Mouse (Mus musculus): Measurements from ENCODE around the gene Notch3. TPM values are rescaled to one million over a fixed set of nuclear protein-coding genes. Genes with fewer than 3 reads are reported as not detected.

Notch3 gene
- polyA plus RNA-seq, 1 experiment from 2014 or later = 21.5 TPM

DNA sequence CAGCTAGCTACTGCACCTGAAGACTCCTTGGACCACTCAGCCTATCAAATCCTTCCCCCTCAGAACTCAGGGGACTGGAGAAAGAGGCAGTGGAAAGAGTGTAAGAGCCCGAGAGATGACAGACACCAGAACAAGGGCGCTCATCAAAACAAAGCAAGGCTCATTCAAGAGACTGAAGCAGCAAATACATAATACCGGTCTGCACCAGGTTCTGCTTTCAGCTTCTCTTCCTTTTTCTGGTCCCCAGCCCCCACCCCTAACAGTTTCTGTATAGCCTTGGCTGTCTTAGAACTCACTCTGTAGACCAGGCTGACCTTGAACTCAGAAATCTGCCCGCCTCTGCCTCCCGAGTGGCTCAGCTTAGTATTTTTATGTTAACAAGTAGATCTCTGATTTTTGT is 26.4 kb upstream of the Notch3 start:
- no peak overlapping the region for H3K4me2 ChIP-seq
- H3K27me3 ChIP-seq = peaks cover 27% of the 10 kb centered on the region
- WGBS = 81% methylated on average over 5 of the region's 5 CpGs
- H3K9ac ChIP-seq (replicated peaks) = no peak overlapping the region
- no peak overlapping the region for H3K27ac ChIP-seq
- H3K4me3 ChIP-seq (replicated peaks) = no peak overlapping the region
- H3K9me3 ChIP-seq = no peaks in the 10 kb centered on the region
- no peak for ATAC-seq (ENCODE audit: insufficient number of reproducible peaks, insufficient read depth, low FRiP score, low TSS enrichment, low read depth)
- H3K36me3 ChIP-seq = peaks cover 36% of the 10 kb centered on the region
- H3K4me1 ChIP-seq (replicated peaks) = peaks cover 15% of the 10 kb centered on the region

DNA sequence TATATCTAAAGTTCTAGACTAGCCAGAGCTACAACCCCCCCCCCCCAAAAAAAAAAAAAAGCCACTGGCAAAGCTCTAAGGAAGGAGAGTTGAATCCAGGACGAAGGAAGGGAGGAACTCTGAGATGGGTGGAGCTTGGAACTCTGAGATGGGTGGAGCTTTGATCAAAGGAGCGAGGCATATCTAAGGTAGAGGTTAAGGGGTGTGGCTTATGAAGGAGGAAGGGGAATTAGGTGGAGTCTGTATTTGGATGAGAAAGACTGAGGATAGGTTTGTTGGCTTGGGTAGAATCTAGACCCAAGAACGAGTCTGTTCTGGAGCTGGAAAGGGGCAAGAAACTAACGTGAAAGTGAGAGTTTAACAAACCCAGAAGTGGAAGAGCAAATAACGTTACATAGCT is 23.2 kb upstream of the Notch3 start:
- WGBS = 14% methylated on average over 5 of the region's 5 CpGs
- H3K4me1 ChIP-seq (replicated peaks) = peaks cover 15% of the 10 kb centered on the region
- H3K4me2 ChIP-seq = peak overlapping the region; percentile 83
- no peaks in the 10 kb centered on the region for H3K9me3 ChIP-seq
- H3K36me3 ChIP-seq = peaks cover 6% of the 10 kb centered on the region; the same call in 1 of the 2 replicates
- H3K9ac ChIP-seq (replicated peaks) = no peak overlapping the region
- ATAC-seq (ENCODE audit: insufficient number of reproducible peaks, insufficient read depth, low FRiP score, low TSS enrichment, low read depth) = no peak
- H3K27ac ChIP-seq = no peak overlapping the region
- no peak overlapping the region; the same call in 1 of the 2 replicates for H3K4me3 ChIP-seq (replicated peaks)
- H3K27me3 ChIP-seq = peaks cover 28% of the 10 kb centered on the region

DNA sequence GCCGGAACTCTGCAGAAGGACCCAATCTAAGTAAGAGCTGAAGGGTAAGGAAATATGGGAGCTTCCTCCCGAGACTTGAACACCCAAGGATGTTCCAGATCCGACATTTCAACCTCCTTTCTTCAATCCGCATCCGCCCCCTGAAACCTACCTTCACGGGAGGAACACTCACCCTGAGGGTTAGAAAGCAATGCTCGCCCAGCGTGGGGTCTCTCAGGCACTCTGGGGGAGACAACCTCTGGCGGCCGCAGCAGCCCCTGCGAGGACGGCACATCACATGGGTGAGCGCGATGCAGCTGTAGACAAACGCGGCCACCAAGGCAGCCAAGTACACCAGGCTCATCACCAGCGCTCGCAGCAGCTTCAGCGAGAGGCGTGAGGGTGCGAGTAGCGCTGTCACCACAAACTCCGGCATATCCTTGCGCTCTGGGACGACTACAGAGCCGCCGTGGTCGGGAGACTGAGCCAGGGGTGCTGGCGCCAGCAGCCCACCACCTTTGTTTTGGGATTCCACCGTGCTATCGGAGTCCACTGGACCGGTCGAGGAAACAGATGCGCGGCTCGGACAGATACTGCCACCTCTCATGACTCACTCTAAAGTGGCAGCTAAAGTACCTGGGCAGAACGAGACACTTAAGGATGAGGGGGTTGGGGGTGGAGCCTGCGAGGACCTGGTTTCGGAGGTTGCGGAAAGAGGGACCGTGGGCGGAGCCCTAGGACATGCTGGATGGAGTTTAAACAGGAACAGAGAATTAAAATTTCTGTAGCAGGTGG is 22.4 kb upstream of the Notch3 start, which contains the start of gene Ephx3:
TSS of gene Ephx3 (minus strand) at position 687 of the 774 bp plus-strand sequence.
- no peak within 1 kb of the TSS for H3K27ac ChIP-seq
- H3K36me3 ChIP-seq = peaks cover 6% of the 10 kb centered on the region; the same call in 1 of the 2 replicates
- H3K4me3 ChIP-seq (replicated peaks) = peak within 1 kb of the TSS; percentile 43
- H3K27me3 ChIP-seq = peaks cover 28% of the 10 kb centered on the region
- peak within 1 kb of the TSS; percentile 54; the same call in 1 of the 2 replicates for H3K9ac ChIP-seq (replicated peaks)
- no peaks in the 10 kb centered on the region for H3K9me3 ChIP-seq
- ATAC-seq (ENCODE audit: insufficient number of reproducible peaks, insufficient read depth, low FRiP score, low TSS enrichment, low read depth) = no peak
- H3K4me1 ChIP-seq (replicated peaks) = peaks cover 15% of the 10 kb centered on the region
- peak within 1 kb of the TSS; percentile 83 for H3K4me2 ChIP-seq
- WGBS = 6% methylated on average over 42 of the region's 42 CpGs

DNA sequence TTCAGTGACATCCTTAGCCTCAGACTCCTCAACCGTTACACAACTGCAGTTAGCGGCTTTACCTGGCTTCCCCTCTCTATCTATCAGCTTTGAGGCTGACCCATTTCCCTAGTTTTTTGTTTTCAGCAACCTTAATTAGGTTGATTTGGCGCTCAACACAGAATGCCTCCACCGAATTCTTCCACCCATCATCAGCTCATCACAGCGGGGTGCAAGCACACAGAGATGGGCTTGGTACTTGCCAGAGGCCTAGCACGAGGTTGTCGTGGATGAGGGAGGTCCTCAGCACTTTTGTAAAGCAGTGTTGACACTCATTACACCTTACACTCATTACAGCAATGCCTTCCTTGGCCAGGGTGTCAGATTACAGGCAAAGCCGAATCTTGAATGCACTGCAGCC is 16.4 kb upstream of the Notch3 start:
- peaks cover 12% of the 10 kb centered on the region for H3K4me1 ChIP-seq (replicated peaks)
- H3K9ac ChIP-seq (replicated peaks) = no peak overlapping the region
- no peaks in the 10 kb centered on the region for H3K36me3 ChIP-seq
- H3K27ac ChIP-seq = no peak overlapping the region
- WGBS = 22% methylated on average over 8 of the region's 8 CpGs
- no peak for ATAC-seq (ENCODE audit: insufficient number of reproducible peaks, insufficient read depth, low FRiP score, low TSS enrichment, low read depth)
- peaks cover 1% of the 10 kb centered on the region; the same call in 1 of the 2 replicates for H3K27me3 ChIP-seq
- H3K4me2 ChIP-seq = no peak overlapping the region
- no peaks in the 10 kb centered on the region for H3K9me3 ChIP-seq
- no peak overlapping the region for H3K4me3 ChIP-seq (replicated peaks)

DNA sequence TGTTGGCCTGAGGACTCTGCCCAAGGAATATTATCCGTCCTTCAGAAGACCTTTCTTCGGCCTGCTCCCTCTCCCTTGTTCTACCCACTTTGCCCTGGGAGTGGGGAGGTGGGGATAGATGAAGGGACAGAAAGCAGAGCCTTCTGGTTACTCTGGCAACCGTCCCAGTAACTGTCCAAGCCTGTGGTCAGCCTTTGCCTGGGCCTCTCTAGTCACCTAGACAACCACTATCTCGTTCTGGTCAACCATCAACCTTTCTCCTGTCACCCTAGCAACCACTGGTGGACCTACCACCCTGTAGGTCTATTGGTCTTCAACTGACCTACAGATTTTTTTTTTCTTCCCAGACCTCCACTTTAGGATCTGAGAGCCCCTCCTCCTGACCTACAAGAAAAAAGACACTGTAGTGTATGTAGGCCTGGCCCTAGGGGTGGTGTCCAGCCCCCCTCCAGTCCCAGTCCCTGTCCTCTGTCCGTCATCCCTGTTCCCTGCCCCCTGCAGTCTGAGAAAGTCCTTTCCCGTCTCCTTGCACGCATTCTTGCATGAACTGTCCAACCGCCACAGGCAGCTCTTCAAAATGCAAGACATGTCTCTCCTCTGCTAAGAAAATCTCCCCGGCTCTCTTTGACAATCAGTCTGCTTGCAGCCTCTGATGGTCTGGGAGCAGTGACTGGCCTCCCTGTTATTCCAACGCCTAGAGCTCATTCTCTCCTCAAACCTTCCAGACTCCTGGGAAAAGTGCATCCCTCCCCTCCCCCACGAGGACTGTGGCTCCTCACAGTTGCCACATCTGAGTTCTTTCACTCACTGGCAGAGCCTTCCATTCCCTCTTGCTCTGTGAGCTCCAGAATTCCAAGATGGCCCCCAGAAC is 13.2 kb upstream of the Notch3 start:
- H3K4me2 ChIP-seq = no peak overlapping the region
- ATAC-seq (ENCODE audit: insufficient number of reproducible peaks, insufficient read depth, low FRiP score, low TSS enrichment, low read depth) = no peak
- H3K27ac ChIP-seq = no peak overlapping the region
- WGBS = 64% methylated on average over 11 of the region's 11 CpGs
- H3K4me1 ChIP-seq (replicated peaks) = peaks cover 12% of the 10 kb centered on the region
- no peaks in the 10 kb centered on the region for H3K36me3 ChIP-seq
- no peaks in the 10 kb centered on the region for H3K27me3 ChIP-seq
- no peak overlapping the region for H3K9ac ChIP-seq (replicated peaks)
- no peak overlapping the region for H3K4me3 ChIP-seq (replicated peaks)
- no peaks in the 10 kb centered on the region for H3K9me3 ChIP-seq

DNA sequence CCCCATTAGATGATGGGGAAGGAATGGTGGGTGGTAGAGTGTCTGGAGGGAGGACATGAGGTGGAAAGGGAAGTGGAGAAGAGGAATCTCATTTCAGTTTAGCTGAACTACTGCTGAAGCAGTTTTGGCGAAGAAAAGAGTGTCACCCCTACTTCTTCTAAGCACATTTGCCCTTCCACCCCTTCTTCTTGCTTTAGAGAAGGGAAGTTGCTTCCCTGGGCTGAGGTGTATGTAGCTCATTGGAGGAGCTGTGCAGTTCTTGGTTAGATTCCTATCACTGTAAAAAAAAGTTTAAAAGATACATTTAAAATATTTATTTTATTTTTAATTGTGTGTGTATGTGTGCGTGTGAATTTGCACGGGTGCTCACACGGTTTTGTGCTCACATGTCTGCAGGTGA is 10.3 kb upstream of the Notch3 start:
- Histone ChIP-seq H3K36me3 (no peaks in the 10 kb centered on the region), H3K27ac (no peak overlapping the region), H3K4me1 (replicated peaks) (no peaks in the 10 kb centered on the region), H3K9me3 (no peaks in the 10 kb centered on the region), H3K27me3 (no peaks in the 10 kb centered on the region), H3K4me2 (no peak overlapping the region), H3K9ac (replicated peaks) (no peak overlapping the region), H3K4me3 (replicated peaks) (no peak overlapping the region)
- 89% methylated on average over 4 of the region's 4 CpGs for WGBS
- no peak for ATAC-seq (ENCODE audit: insufficient number of reproducible peaks, insufficient read depth, low FRiP score, low TSS enrichment, low read depth)

DNA sequence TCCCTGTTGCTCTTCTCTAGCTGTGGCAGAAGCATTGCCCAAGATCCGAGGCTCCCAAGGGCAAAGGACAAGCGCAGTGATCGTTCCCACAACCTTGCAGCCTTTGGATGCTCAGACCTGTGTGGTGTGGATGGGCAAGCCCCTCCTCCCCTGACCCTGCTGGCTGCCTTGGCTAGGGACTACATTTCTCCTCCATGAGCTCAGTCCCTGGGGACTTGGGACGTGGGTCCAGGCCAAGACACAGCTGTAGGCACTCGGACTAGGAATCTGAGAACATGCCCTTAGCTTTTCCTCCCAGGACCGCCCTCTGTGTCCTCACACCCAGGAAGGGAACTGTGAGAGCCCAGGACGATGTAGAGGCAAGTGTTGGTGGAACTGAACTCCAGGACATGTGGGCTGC is 6.5 kb upstream of the Notch3 start:
- no peak overlapping the region for H3K27ac ChIP-seq
- no peaks in the 10 kb centered on the region for H3K36me3 ChIP-seq
- H3K4me3 ChIP-seq (replicated peaks) = no peak overlapping the region
- H3K4me2 ChIP-seq = no peak overlapping the region
- no peaks in the 10 kb centered on the region for H3K4me1 ChIP-seq (replicated peaks)
- no peaks in the 10 kb centered on the region for H3K9me3 ChIP-seq
- ATAC-seq (ENCODE audit: insufficient number of reproducible peaks, insufficient read depth, low FRiP score, low TSS enrichment, low read depth) = no peak
- no peaks in the 10 kb centered on the region for H3K27me3 ChIP-seq
- 69% methylated on average over 7 of the region's 7 CpGs for WGBS
- H3K9ac ChIP-seq (replicated peaks) = no peak overlapping the region

DNA sequence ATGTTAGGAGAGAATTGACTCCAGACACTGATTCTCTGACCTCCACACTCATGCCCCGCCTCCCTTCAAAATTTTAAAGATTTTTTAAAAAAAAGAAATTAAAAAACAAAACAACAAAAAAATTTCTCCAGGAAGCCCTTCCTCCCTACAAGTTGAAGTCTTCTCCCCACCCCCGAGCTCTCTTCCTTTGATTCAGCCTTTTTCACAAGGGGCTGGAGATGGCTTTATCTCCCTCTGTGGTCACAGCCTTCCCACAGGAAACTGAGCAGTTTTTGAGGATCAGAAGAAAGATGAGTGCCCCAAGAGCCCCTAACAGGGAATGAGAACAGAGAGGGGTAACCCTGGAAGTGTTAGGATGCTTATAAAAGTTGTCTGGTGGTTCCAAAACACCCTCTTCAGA is 5.8 kb upstream of the Notch3 start:
- ATAC-seq (ENCODE audit: insufficient number of reproducible peaks, insufficient read depth, low FRiP score, low TSS enrichment, low read depth) = no peak
- Histone ChIP-seq H3K36me3 (no peaks in the 10 kb centered on the region), H3K27me3 (no peaks in the 10 kb centered on the region), H3K9me3 (no peaks in the 10 kb centered on the region), H3K4me1 (replicated peaks) (0 out of 2 replicates have a peak, but pooled peaks cover 3% of the 10 kb centered on the region), H3K9ac (replicated peaks) (no peak overlapping the region), H3K27ac (no peak overlapping the region), H3K4me3 (replicated peaks) (no peak overlapping the region), H3K4me2 (no peak overlapping the region)
- WGBS = 79% methylated on average over 2 of the region's 2 CpGs

DNA sequence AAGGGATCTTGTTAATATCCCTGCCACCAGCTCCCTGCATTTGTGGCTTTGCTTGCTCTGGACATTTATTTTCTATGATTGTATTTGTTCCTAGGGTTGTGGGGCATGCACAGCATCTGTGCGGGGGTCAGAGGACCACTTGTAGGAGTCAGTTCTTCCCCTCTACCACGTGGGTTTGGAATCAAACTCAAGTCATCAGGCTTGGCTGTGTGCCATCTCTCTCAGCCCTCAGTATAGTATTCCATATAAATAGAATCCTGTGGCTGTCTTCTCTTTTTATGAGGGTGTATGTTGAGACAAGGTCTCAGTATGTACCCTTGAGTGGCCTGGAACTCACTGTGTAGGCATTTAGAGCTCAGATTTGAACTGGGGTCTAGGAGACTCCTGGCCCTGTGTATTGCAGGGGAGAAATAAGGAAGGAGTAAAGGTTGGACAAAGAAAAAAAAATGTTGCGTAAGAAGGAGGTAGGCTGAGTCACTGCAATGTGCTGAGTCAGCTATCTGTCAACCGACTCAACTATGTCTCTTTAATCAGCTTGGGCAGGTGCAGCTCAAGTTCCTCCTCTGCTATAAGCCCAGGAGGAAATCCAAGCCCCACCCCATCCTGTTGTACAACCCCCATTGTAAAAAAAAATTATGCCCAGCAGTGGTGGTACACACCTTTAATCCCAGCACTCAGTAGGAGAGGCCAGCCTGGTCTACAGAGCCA is 3.0 kb upstream of the Notch3 start:
- Histone ChIP-seq H3K9me3 (no peaks in the 10 kb centered on the region), H3K9ac (replicated peaks) (no peak overlapping the region), H3K27ac (no peak overlapping the region), H3K27me3 (no peaks in the 10 kb centered on the region), H3K4me2 (no peak overlapping the region), H3K4me3 (replicated peaks) (no peak overlapping the region), H3K4me1 (replicated peaks) (peaks cover 19% of the 10 kb centered on the region), H3K36me3 (no peaks in the 10 kb centered on the region)
- WGBS = 73% methylated on average over 4 of the region's 4 CpGs
- no peak for ATAC-seq (ENCODE audit: insufficient number of reproducible peaks, insufficient read depth, low FRiP score, low TSS enrichment, low read depth)

DNA sequence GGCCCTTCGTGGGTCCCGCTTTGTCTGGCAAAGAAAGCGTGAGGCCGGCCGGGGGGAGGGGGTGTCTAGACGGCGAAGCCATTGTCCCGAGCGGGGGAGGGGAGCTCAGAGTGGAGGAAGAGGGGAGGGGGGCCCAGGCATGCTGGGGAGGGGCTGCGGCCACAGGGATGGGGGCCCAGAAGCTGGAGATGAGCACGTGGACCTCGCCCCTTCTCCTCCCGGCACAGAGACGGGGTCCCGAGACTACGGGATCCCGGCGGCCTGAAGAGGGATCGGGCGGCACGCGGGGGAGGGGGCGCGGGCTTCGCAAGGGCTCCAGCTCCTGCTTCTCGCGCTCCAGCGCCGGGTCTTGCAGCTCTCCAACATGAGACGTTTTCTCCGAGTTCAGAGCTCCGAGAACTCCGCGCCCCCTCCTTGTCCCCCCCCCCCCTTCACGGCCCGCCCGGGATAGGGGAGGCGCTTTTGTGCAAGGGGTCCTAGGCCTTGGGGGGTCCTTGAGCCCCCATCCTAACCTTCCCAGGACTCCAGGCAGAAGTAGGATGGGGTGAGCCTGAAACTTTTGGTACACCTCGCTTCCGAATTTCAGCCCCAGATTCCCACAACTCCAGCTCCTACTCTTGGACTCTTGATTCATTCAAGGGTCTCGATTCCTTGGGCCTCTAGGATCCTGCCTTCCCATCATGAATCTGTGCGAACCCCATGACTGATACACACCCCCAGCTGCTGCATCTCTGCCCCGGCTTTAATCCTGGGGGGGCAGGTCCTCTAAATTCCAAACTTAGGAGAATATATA is 653 bp downstream of the Notch3 start:
- peak overlapping the region; percentile 95 for H3K27ac ChIP-seq
- peaks cover 3% of the 10 kb centered on the region; the same call in 1 of the 2 replicates for H3K36me3 ChIP-seq
- peaks cover 49% of the 10 kb centered on the region for H3K4me1 ChIP-seq (replicated peaks)
- H3K27me3 ChIP-seq = peaks cover 5% of the 10 kb centered on the region; the same call in 1 of the 2 replicates
- H3K4me2 ChIP-seq = peak overlapping the region; percentile 84
- H3K4me3 ChIP-seq (replicated peaks) = peak overlapping the region; percentile 77
- whole genome bisulfite sequencing = under 1% methylated on average over 34 of the region's 43 CpGs
- no peaks in the 10 kb centered on the region for H3K9me3 ChIP-seq
- H3K9ac ChIP-seq (replicated peaks) = peak overlapping the region; percentile 86
- peak; percentile 38 for ATAC-seq (ENCODE audit: insufficient number of reproducible peaks, insufficient read depth, low FRiP score, low TSS enrichment, low read depth)
